Mouse (Mus musculus) forebrain, postnatal 0 days (tissue): ENCODE data around the gene Ikbkg. TPM values are rescaled to one million over a fixed set of nuclear protein-coding genes. Genes with fewer than 3 reads are reported as not detected.
"Not testable (repeated sequence)": the region's sequence is repeated elsewhere in the genome, so short reads cannot be mapped to it uniquely, and the experiment has no call there.

Experiments
- ATAC-seq: fragments of 200-750 bp; cut with Nextera tagmentation; 2 replicates; pipeline ENCODE4 v1.8.0; 2017; ENCODE audit warnings: mild to moderate bottlenecking, moderate library complexity
- DNase-seq: peaks from one replicate; pipeline ENCODE4 v3.0.0-alpha.2; 2015
- H3K27ac ChIP-seq: fragments of 300-500 bp; sonication (generic); 2 replicates; pipeline ENCODE4 v1.5.1; 2014; ENCODE audit warnings: low read depth, mild to moderate bottlenecking, antibody characterized with exemption, low read length, moderate library complexity, mixed read lengths
- H3K27me3 ChIP-seq: fragments of 300-500 bp; sonication (generic); 2 replicates; pipeline ENCODE4 v1.6.1; 2014; ENCODE audit warnings: mild to moderate bottlenecking, low read length, mixed read lengths; ENCODE audit not compliant: insufficient read depth
- H3K36me3 ChIP-seq: fragments of 300-500 bp; sonication (generic); 2 replicates; pipeline ENCODE4 v1.6.1; 2014; ENCODE audit warnings: mild to moderate bottlenecking, moderate library complexity; ENCODE audit not compliant: insufficient read depth
- H3K4me1 ChIP-seq: fragments of 300-500 bp; sonication (generic); 2 replicates; pipeline ENCODE4 v1.6.1; 2014; ENCODE audit warnings: antibody characterized with exemption; ENCODE audit not compliant: insufficient read depth
- H3K4me2 ChIP-seq: fragments of 300-500 bp; sonication (generic); 2 replicates; pipeline ENCODE4 v1.6.1; 2014; ENCODE audit warnings: low read depth, mild to moderate bottlenecking, moderate library complexity
- H3K4me3 ChIP-seq: fragments of 300-500 bp; sonication (generic); 2 replicates; pipeline ENCODE4 v1.5.1; 2014; ENCODE audit warnings: low read depth, low read length, mixed read lengths
- H3K9ac ChIP-seq: fragments of 300-500 bp; sonication (generic); 2 replicates; pipeline ENCODE4 v1.6.1; 2014; ENCODE audit warnings: mild to moderate bottlenecking
- H3K9me3 ChIP-seq: fragments of 300-500 bp; sonication (generic); 2 replicates; pipeline ENCODE4 v1.6.1; 2016; ENCODE audit warnings: low read length
- CTCF ChIP-seq: sonication (generic); IDR thresholded peaks from 2 replicates; pipeline ENCODE4 v1.5.1; 2016; ENCODE audit warnings: antibody characterized with exemption, control low read depth, low read depth
- WGBS: fragments of 180-500 bp; shearing (Covaris S2); extraction: QIAGEN DNeasy Blood & Tissue Kit; methylation state at CpG from one replicate; pipeline ENCODE4 v1.1.7; 2014; 5-methylcytosine and 5-hydroxymethylcytosine counted together
- polyA plus RNA-seq: library from polyadenylated mRNA; unstranded; fragments of >200 nt; fragmentation: Nextera tagmentation; extraction: Ambion mirVana; gene quantifications from 2 replicates; pipeline ENCODE4 v1.2.1, GENCODE M21; 2015
- total RNA-seq: library from RNA; depleted of rRNA; stranded (reverse); fragments of >200 nt; gene quantifications from 2 replicates; pipeline ENCODE4 v1.2.3, GENCODE M21; 2014; rRNA removed

Gene Ikbkg
- total and polyA plus RNA-seq, 2 experiments from 2014 or later = 13.7 to 30.6 TPM

GRCm38 (mm10) chrX:74451157-74451912 is 58.2 kb downstream of the Ikbkg start:
- Histone ChIP-seq H3K4me1 (no peaks in the 10 kb centered on the region), H3K9me3 (no peaks in the 10 kb centered on the region), H3K27me3 (no peaks in the 10 kb centered on the region), H3K27ac (no peak overlapping the region), H3K36me3 (no peaks in the 10 kb centered on the region), H3K4me3 (no peak overlapping the region), H3K9ac (no peak overlapping the region), H3K4me2 (no peak overlapping the region)
- WGBS = 81% methylated on average over 4 of the region's 4 CpGs
- no peak for TF ChIP-seq CTCF
- DNase-seq (no peak), ATAC-seq (no peak)

- peak; percentile 73 for TF ChIP-seq CTCF
- no peaks in the 10 kb centered on the region for H3K4me1 ChIP-seq
- no peak overlapping the region for H3K4me2 ChIP-seq
- ATAC-seq = peak; percentile 88
- no peak overlapping the region for H3K4me3 ChIP-seq
- H3K9me3 ChIP-seq = no peaks in the 10 kb centered on the region
- no peaks in the 10 kb centered on the region for H3K27me3 ChIP-seq
- peak; percentile 44 for DNase-seq
- no peak overlapping the region for H3K27ac ChIP-seq
- H3K9ac ChIP-seq = no peak overlapping the region
- H3K36me3 ChIP-seq = no peaks in the 10 kb centered on the region
- 14% methylated on average over 4 of the region's 4 CpGs for WGBS
Measured at GRCm38 (mm10) chrX:74452773-74453172, 59.7 kb downstream of the Ikbkg start.

GRCm38 (mm10) chrX:74481349-74481885 is 88.3 kb downstream of the Ikbkg start, which contains the start of gene Gm6880:
TSS of gene Gm6880 (minus strand) at chrX:74481399.
- ATAC-seq, H3K36me3 ChIP-seq, H3K4me3 ChIP-seq, H3K27ac ChIP-seq, H3K27me3 ChIP-seq, H3K9ac ChIP-seq, DNase-seq, H3K4me2 ChIP-seq, H3K9me3 ChIP-seq, H3K4me1 ChIP-seq: not testable (repeated sequence)
- 81% methylated on average over 14 of the region's 14 CpGs for WGBS

DNA sequence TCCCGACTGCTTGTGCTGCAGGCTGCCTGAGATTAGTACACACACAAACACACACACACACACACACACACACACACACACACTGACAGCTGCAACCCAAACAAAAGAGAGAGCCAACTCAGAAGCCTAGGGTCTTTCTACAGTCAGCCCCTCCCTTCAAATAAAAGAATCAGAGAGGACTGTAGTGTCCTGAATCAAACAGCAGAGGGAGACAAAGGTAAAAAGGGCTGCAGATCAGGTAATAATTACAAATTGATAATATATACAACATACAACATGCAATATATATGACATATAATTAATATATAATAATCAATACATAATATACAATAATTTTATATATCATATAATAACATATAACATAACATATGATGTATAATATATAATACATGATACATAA is 104.0 kb downstream of the Ikbkg start:
- H3K9me3 ChIP-seq = no peaks in the 10 kb centered on the region
- no peaks in the 10 kb centered on the region for H3K36me3 ChIP-seq
- no peaks in the 10 kb centered on the region for H3K4me1 ChIP-seq
- WGBS = 25% methylated on average over 1 of the region's 1 CpGs
- H3K27ac ChIP-seq = no peak overlapping the region
- DNase-seq (peak; percentile 3), ATAC-seq (no peak)
- peak; percentile 48 for TF ChIP-seq CTCF
- no peak overlapping the region for H3K4me3 ChIP-seq
- H3K9ac ChIP-seq = no peak overlapping the region
- H3K27me3 ChIP-seq = no peaks in the 10 kb centered on the region
- H3K4me2 ChIP-seq = no peak overlapping the region

Other genes with a start within 250 kb of the Ikbkg start
- not detected in 2 replicates for gene Tex28, start 225.5 kb upstream of the Ikbkg start, total RNA-seq
- not detected in 2 replicates for gene Tex28, start 225.5 kb upstream of the Ikbkg start, polyA plus RNA-seq
- not detected in 2 replicates for gene Tktl1, start 216.0 kb upstream of the Ikbkg start, total RNA-seq
- 0.06 TPM in 1 of 2 replicates, not detected in the other for gene Tktl1, start 216.0 kb upstream of the Ikbkg start, polyA plus RNA-seq
- 327 and 336 TPM in 2 replicates for gene Flna, start 143.5 kb upstream of the Ikbkg start, total RNA-seq
- gene Flna, start 143.5 kb upstream of the Ikbkg start, polyA plus RNA-seq = 35.5 and 45.1 TPM in 2 replicates
- 51.6 and 73.2 TPM in 2 replicates for gene Emd, start 138.6 kb upstream of the Ikbkg start, total RNA-seq
- gene Emd, start 138.6 kb upstream of the Ikbkg start, polyA plus RNA-seq = 16.9 and 21.0 TPM in 2 replicates
- 2,018 and 2,171 TPM in 2 replicates for gene Rpl10, start 122.5 kb upstream of the Ikbkg start, total RNA-seq
- gene Rpl10, start 122.5 kb upstream of the Ikbkg start, polyA plus RNA-seq = 467 and 512 TPM in 2 replicates
- 54.5 and 80.6 TPM in 2 replicates for gene Taz, start 111.4 kb upstream of the Ikbkg start, total RNA-seq
- gene Taz, start 111.4 kb upstream of the Ikbkg start, polyA plus RNA-seq = 45.7 and 58.1 TPM in 2 replicates
- 1.3 and 2.2 TPM in 2 replicates for gene Dnase1l1, start 111.0 kb upstream of the Ikbkg start, total RNA-seq
- 3.1 and 3.4 TPM in 2 replicates for gene Dnase1l1, start 111.0 kb upstream of the Ikbkg start, polyA plus RNA-seq
- 215 and 250 TPM in 2 replicates for gene Atp6ap1, start 96.2 kb upstream of the Ikbkg start, total RNA-seq
- gene Atp6ap1, start 96.2 kb upstream of the Ikbkg start, polyA plus RNA-seq = 260 and 318 TPM in 2 replicates
- 457 and 498 TPM in 2 replicates for gene Gdi1, start 88.3 kb upstream of the Ikbkg start, total RNA-seq
- gene Gdi1, start 88.3 kb upstream of the Ikbkg start, polyA plus RNA-seq = 761 and 979 TPM in 2 replicates
- 16.2 and 16.8 TPM in 2 replicates for gene Fam50a, start 80.3 kb upstream of the Ikbkg start, total RNA-seq
- 49.6 and 64.3 TPM in 2 replicates for gene Fam50a, start 80.3 kb upstream of the Ikbkg start, polyA plus RNA-seq
- 109 and 143 TPM in 2 replicates for gene Plxna3, start 64.2 kb upstream of the Ikbkg start, total RNA-seq
- gene Plxna3, start 64.2 kb upstream of the Ikbkg start, polyA plus RNA-seq = 17.7 and 22.9 TPM in 2 replicates
- gene Lage3, start 39.7 kb upstream of the Ikbkg start, total RNA-seq = 62.5 and 67.3 TPM in 2 replicates
- 68.7 and 80.4 TPM in 2 replicates for gene Lage3, start 39.7 kb upstream of the Ikbkg start, polyA plus RNA-seq
- 39.5 and 47.0 TPM in 2 replicates for gene Ubl4a, start 20.1 kb upstream of the Ikbkg start, total RNA-seq
- 73.9 and 77.4 TPM in 2 replicates for gene Ubl4a, start 20.1 kb upstream of the Ikbkg start, polyA plus RNA-seq
- gene Slc10a3, start 19.9 kb upstream of the Ikbkg start, total RNA-seq = 6.5 and 6.6 TPM in 2 replicates
- gene Slc10a3, start 19.9 kb upstream of the Ikbkg start, polyA plus RNA-seq = 4.6 and 4.8 TPM in 2 replicates
- 24.5 and 33.6 TPM in 2 replicates for gene Fam3a, start within 50 bp of the Ikbkg start, total RNA-seq
- gene Fam3a, start within 50 bp of the Ikbkg start, polyA plus RNA-seq = 28.9 and 31.6 TPM in 2 replicates
- gene G6pdx, start 35.9 kb downstream of the Ikbkg start, total RNA-seq = 47.6 and 50.5 TPM in 2 replicates
- gene G6pdx, start 35.9 kb downstream of the Ikbkg start, polyA plus RNA-seq = 45.1 and 48.8 TPM in 2 replicates
- 0.38 TPM in 1 of 2 replicates, not detected in the other for gene Gm6880, start 88.1 kb downstream of the Ikbkg start, total RNA-seq
- not detected in 2 replicates for gene Gm6880, start 88.1 kb downstream of the Ikbkg start, polyA plus RNA-seq
- gene Olfr1326-ps1, start 181.6 kb downstream of the Ikbkg start, total RNA-seq = not detected in 2 replicates
- gene Olfr1326-ps1, start 181.6 kb downstream of the Ikbkg start, polyA plus RNA-seq = not detected in 2 replicates
- not detected in 2 replicates for gene Olfr1325, start 199.4 kb downstream of the Ikbkg start, total RNA-seq
- not detected in 2 replicates for gene Olfr1325, start 199.4 kb downstream of the Ikbkg start, polyA plus RNA-seq